Mouse (Mus musculus): ENCODE measurements around the gene Kcnip2. TPM values are rescaled to one million over a fixed set of nuclear protein-coding genes. Genes with fewer than 3 reads are reported as not detected.

The Kcnip2 gene
- total RNA-seq, 1 experiment from 2014 or later = 0.19 TPM

Other genes starting within 250 kb of the Kcnip2 start
- gene Fbxw4, start 155.7 kb downstream of the Kcnip2 start, total RNA-seq (2021) = 29.5 and 31.8 TPM in 2 replicates
- gene Fgf8, start 73.1 kb downstream of the Kcnip2 start, total RNA-seq (2021) = not detected in 2 replicates
- gene Npm3, start 66.5 kb downstream of the Kcnip2 start, total RNA-seq (2021) = 27.1 and 33.6 TPM in 2 replicates
- gene Mgea5, start 32.2 kb downstream of the Kcnip2 start, total RNA-seq (2021) = 71.8 and 76.5 TPM in 2 replicates
- 15.3 and 17.0 TPM in 2 replicates for gene Armh3, start 182.4 kb upstream of the Kcnip2 start, total RNA-seq (2021)
- 10.7 and 11.3 TPM in 2 replicates for gene Hps6, start 187.4 kb upstream of the Kcnip2 start, total RNA-seq (2021)
- gene Pprc1, start 228.8 kb upstream of the Kcnip2 start, total RNA-seq (2021) = 32.9 and 33.8 TPM in 2 replicates
- 63.1 and 82.7 TPM in 2 replicates for gene Ldb1, start 229.2 kb upstream of the Kcnip2 start, total RNA-seq (2021)